Mouse (Mus musculus) forebrain, embryonic 14.5 days (tissue): ENCODE measurements at regions not wholly inside any gene's neighbourhood (a gene's known extent, or its start where the extent isn't known, plus 50 kb on each side); places are given as distances from the start of the nearest gene placed in this dataset.

Experiments
- ATAC-seq: fragments of 200-750 bp; cut with Nextera tagmentation; 2 replicates; pipeline ENCODE4 v1.8.0; 2017; ENCODE audit warnings: mild to moderate bottlenecking, moderate library complexity
- DNase-seq: peaks from one replicate; pipeline ENCODE4 v3.0.0-alpha.2; 2015; ENCODE audit warnings: low spot score
- H3K27ac ChIP-seq: fragments of 300-500 bp; sonication (generic); 2 replicates; pipeline ENCODE4 v1.5.1; 2014; ENCODE audit warnings: low read depth, mild to moderate bottlenecking, control low read depth, low read length, moderate library complexity
- H3K27me3 ChIP-seq: fragments of 300-500 bp; sonication (generic); replicated peaks from 2 replicates; pipeline ENCODE4 v1.6.1; 2014; ENCODE audit warnings: low read length, control low read depth, mixed read lengths; ENCODE audit not compliant: control insufficient read depth, insufficient read depth
- H3K36me3 ChIP-seq: fragments of 300-500 bp; sonication (generic); 2 replicates; pipeline ENCODE4 v1.6.1; 2014; ENCODE audit warnings: low read length, control low read depth; ENCODE audit not compliant: control insufficient read depth, insufficient read depth
- H3K4me1 ChIP-seq: fragments of 300-500 bp; sonication (generic); 2 replicates; pipeline ENCODE4 v1.6.1; 2014; ENCODE audit warnings: antibody characterized with exemption, low read length, control low read depth; ENCODE audit not compliant: control insufficient read depth, insufficient read depth
- H3K4me2 ChIP-seq: fragments of 300-500 bp; sonication (generic); 2 replicates; pipeline ENCODE4 v1.6.1; 2014; ENCODE audit warnings: mild to moderate bottlenecking, control low read depth, low read length
- H3K4me3 ChIP-seq: fragments of 300-500 bp; sonication (generic); 2 replicates; pipeline ENCODE4 v1.5.1; 2014; ENCODE audit warnings: low read depth, low read length, control low read depth
- H3K9ac ChIP-seq: fragments of 300-500 bp; sonication (generic); 2 replicates; pipeline ENCODE4 v1.6.1; 2014; ENCODE audit warnings: mild to moderate bottlenecking, low read length, control low read depth, moderate library complexity
- H3K9me3 ChIP-seq: fragments of 300-500 bp; sonication (generic); replicated peaks from 2 replicates; pipeline ENCODE4 v1.6.1; 2016; ENCODE audit warnings: low read length, control low read depth, mixed read lengths; ENCODE audit not compliant: control insufficient read depth
- WGBS: fragments of 180-500 bp; shearing (Covaris S2); extraction: QIAGEN DNeasy Blood & Tissue Kit; methylation state at CpG from one replicate; pipeline ENCODE4 v1.1.7; 2014; 5-methylcytosine and 5-hydroxymethylcytosine counted together

- Histone ChIP-seq H3K9me3 (no peaks in the 10 kb centered on the region), H3K4me2 (no peak overlapping the region), H3K4me1 (no peaks in the 10 kb centered on the region), H3K27me3 (no peaks in the 10 kb centered on the region), H3K9ac (no peak overlapping the region), H3K4me3 (no peak overlapping the region), H3K36me3 (no peaks in the 10 kb centered on the region), H3K27ac (no peak overlapping the region)
- DNase-seq (peak; percentile 76), ATAC-seq (peak; percentile 69; the same call in 1 of the 2 replicates)
- 20% methylated on average over 3 of the region's 3 CpGs for WGBS
Measured at GRCm38 (mm10) chr7:94637367-94638023, 1533.6 kb upstream of the Tenm4 start.

GRCm38 (mm10) chr7:94644560-94645285 lies 1526.3 kb upstream of the Tenm4 start:
- WGBS, result 6% methylated on average over 7 of the region's 7 CpGs
- ATAC-seq (peak; percentile 89), DNase-seq (peak; percentile 66)
- H3K9me3 ChIP-seq, result no peaks in the 10 kb centered on the region
- peak overlapping the region; percentile 27; the same call in 1 of the 2 replicates for H3K27ac ChIP-seq
- H3K36me3 ChIP-seq, result no peaks in the 10 kb centered on the region
- H3K4me3 ChIP-seq, result no peak overlapping the region
- H3K4me1 ChIP-seq, result no peaks in the 10 kb centered on the region
- no peaks in the 10 kb centered on the region for H3K27me3 ChIP-seq
- H3K9ac ChIP-seq, result no peak overlapping the region
- no peak overlapping the region for H3K4me2 ChIP-seq

GRCm38 (mm10) chr7:94645337-94645736 lies 1525.7 kb upstream of the Tenm4 start:
- no peak for DNase-seq
- Histone ChIP-seq H3K4me2 (no peak overlapping the region), H3K9me3 (no peaks in the 10 kb centered on the region), H3K27me3 (no peaks in the 10 kb centered on the region), H3K27ac (peak overlapping the region; percentile 40; the same call in 1 of the 2 replicates), H3K36me3 (no peaks in the 10 kb centered on the region), H3K4me1 (no peaks in the 10 kb centered on the region), H3K4me3 (no peak overlapping the region), H3K9ac (no peak overlapping the region)
- 11% methylated on average over 4 of the region's 4 CpGs for WGBS
- peak; percentile 62 for ATAC-seq

GRCm38 (mm10) chr7:94650462-94650861 lies 1520.6 kb upstream of the Tenm4 start:
- H3K4me2 ChIP-seq, result no peak overlapping the region
- H3K4me1 ChIP-seq, result no peaks in the 10 kb centered on the region
- peak; percentile 47 for DNase-seq
- H3K27me3 ChIP-seq, result no peaks in the 10 kb centered on the region
- no peak overlapping the region for H3K9ac ChIP-seq
- no peak overlapping the region for H3K27ac ChIP-seq
- H3K36me3 ChIP-seq, result no peaks in the 10 kb centered on the region
- no peak overlapping the region for H3K4me3 ChIP-seq
- no peaks in the 10 kb centered on the region for H3K9me3 ChIP-seq
- 43% methylated on average over 1 of the region's 1 CpGs for WGBS
- peak; percentile 55; the same call in 1 of the 2 replicates for ATAC-seq

GRCm38 (mm10) chr7:94666392-94667155 lies 1504.5 kb upstream of the Tenm4 start:
- 35% methylated on average over 4 of the region's 4 CpGs for WGBS
- H3K27me3 ChIP-seq, result no peaks in the 10 kb centered on the region
- ATAC-seq (peak; percentile 86), DNase-seq (peak; percentile 88)
- no peak overlapping the region for H3K4me3 ChIP-seq
- no peaks in the 10 kb centered on the region for H3K36me3 ChIP-seq
- no peaks in the 10 kb centered on the region for H3K9me3 ChIP-seq
- H3K9ac ChIP-seq, result no peak overlapping the region
- no peak overlapping the region for H3K4me2 ChIP-seq
- no peaks in the 10 kb centered on the region for H3K4me1 ChIP-seq
- H3K27ac ChIP-seq, result no peak overlapping the region

GRCm38 (mm10) chr7:94668296-94668695 lies 1502.8 kb upstream of the Tenm4 start:
- Histone ChIP-seq H3K36me3 (no peaks in the 10 kb centered on the region), H3K27ac (no peak overlapping the region), H3K9me3 (no peaks in the 10 kb centered on the region), H3K4me2 (no peak overlapping the region), H3K4me1 (no peaks in the 10 kb centered on the region), H3K27me3 (no peaks in the 10 kb centered on the region), H3K9ac (no peak overlapping the region), H3K4me3 (no peak overlapping the region)
- peak; percentile 73 for DNase-seq
- 14% methylated on average over 1 of the region's 1 CpGs for WGBS
- ATAC-seq, result 0 out of 2 replicates have a peak, but pooled peaks have one; percentile 14

- Histone ChIP-seq H3K4me1 (no peaks in the 10 kb centered on the region), H3K27ac (no peak overlapping the region), H3K36me3 (no peaks in the 10 kb centered on the region), H3K9ac (no peak overlapping the region), H3K27me3 (no peaks in the 10 kb centered on the region), H3K4me2 (no peak overlapping the region), H3K4me3 (no peak overlapping the region), H3K9me3 (no peaks in the 10 kb centered on the region)
- WGBS, result 35% methylated on average over 2 of the region's 2 CpGs
- ATAC-seq, result no peak
- no peak for DNase-seq
Measured at GRCm38 (mm10) chr7:94668836-94669396, 1502.1 kb upstream of the Tenm4 start.

GRCm38 (mm10) chr7:94687887-94688286 lies 1483.2 kb upstream of the Tenm4 start:
- H3K4me3 ChIP-seq, result no peak overlapping the region
- H3K4me2 ChIP-seq, result no peak overlapping the region
- no peaks in the 10 kb centered on the region for H3K9me3 ChIP-seq
- H3K4me1 ChIP-seq, result 0 out of 2 replicates have a peak, but pooled peaks cover 2% of the 10 kb centered on the region
- DNase-seq (peak; percentile 73), ATAC-seq (peak; percentile 80)
- WGBS, result 4% methylated on average over 2 of the region's 2 CpGs
- H3K27ac ChIP-seq, result peak overlapping the region; percentile 21; the same call in 1 of the 2 replicates
- H3K36me3 ChIP-seq, result no peaks in the 10 kb centered on the region
- no peaks in the 10 kb centered on the region for H3K27me3 ChIP-seq
- no peak overlapping the region for H3K9ac ChIP-seq
